Mouse (Mus musculus) hindbrain, postnatal 0 days (tissue): Measurements from ENCODE around the gene Gm28230. TPM values are rescaled to one million over a fixed set of nuclear protein-coding genes. Genes with fewer than 3 reads are reported as not detected.
A peak's percentile ranks its signal among the peaks of the same experiment; 100 is the strongest.

ENCODE experiments used
- ATAC-seq: fragments of 200-750 bp; cut with Nextera tagmentation; 2 replicates; pipeline ENCODE4 v1.8.0; 2017; ENCODE audit warnings: mild to moderate bottlenecking, moderate TSS enrichment, moderate library complexity
- DNase-seq: peaks from one replicate; pipeline ENCODE4 v3.0.0-alpha.2; 2015; ENCODE audit warnings: low spot score
- H3K27ac ChIP-seq: fragments of 300-500 bp; sonication (generic); 2 replicates; pipeline ENCODE4 v1.5.1; 2014; ENCODE audit warnings: mild to moderate bottlenecking
- H3K27me3 ChIP-seq: fragments of 300-500 bp; sonication (generic); 2 replicates; pipeline ENCODE4 v1.6.1; 2014; ENCODE audit warnings: low read length, mixed read lengths; ENCODE audit not compliant: insufficient read depth
- H3K36me3 ChIP-seq: fragments of 300-500 bp; sonication (generic); 2 replicates; pipeline ENCODE4 v1.6.1; 2014; ENCODE audit warnings: low read length, mixed read lengths; ENCODE audit not compliant: insufficient read depth
- H3K4me1 ChIP-seq: fragments of 300-500 bp; sonication (generic); 2 replicates; pipeline ENCODE4 v1.6.1; 2014; ENCODE audit warnings: antibody characterized with exemption, low read length, mixed read lengths; ENCODE audit not compliant: insufficient read depth
- H3K4me2 ChIP-seq: fragments of 300-500 bp; sonication (generic); 2 replicates; pipeline ENCODE4 v1.6.1; 2014; ENCODE audit warnings: low read depth, mild to moderate bottlenecking, low read length, moderate library complexity, mixed read lengths
- H3K4me3 ChIP-seq: fragments of 300-500 bp; sonication (generic); 2 replicates; pipeline ENCODE4 v1.5.1; 2014; ENCODE audit warnings: low read length
- H3K9ac ChIP-seq: fragments of 300-500 bp; sonication (generic); replicated peaks from 2 replicates; pipeline ENCODE4 v1.6.1; 2014; ENCODE audit warnings: mild to moderate bottlenecking, low read length, moderate library complexity, mixed read lengths
- H3K9me3 ChIP-seq: fragments of 300-500 bp; sonication (generic); 2 replicates; pipeline ENCODE4 v1.6.1; 2016; ENCODE audit warnings: low read length, mixed read lengths
- CTCF ChIP-seq: IDR thresholded peaks from 2 replicates; pipeline ENCODE4 v1.5.1; 2016; ENCODE audit warnings: antibody characterized with exemption, control low read depth, low read depth
- WGBS: fragments of 180-500 bp; shearing (Covaris S2); extraction: QIAGEN DNeasy Blood & Tissue Kit; methylation state at CpG from one replicate; pipeline ENCODE4 v1.1.7; 2014; 5-methylcytosine and 5-hydroxymethylcytosine counted together
- polyA plus RNA-seq: library from polyadenylated mRNA; unstranded; fragments of >200 nt; fragmentation: Nextera tagmentation; extraction: Ambion mirVana; gene quantifications from 2 replicates; pipeline ENCODE4 v1.2.1, GENCODE M21; 2015
- total RNA-seq: library from RNA; depleted of rRNA; stranded (reverse); fragments of >200 nt; gene quantifications from 2 replicates; pipeline ENCODE4 v1.2.3, GENCODE M21; 2014

Gm28230 gene
- total and polyA plus RNA-seq, 2 experiments from 2014 or later, result 0.70 to 3.5 TPM

DNA sequence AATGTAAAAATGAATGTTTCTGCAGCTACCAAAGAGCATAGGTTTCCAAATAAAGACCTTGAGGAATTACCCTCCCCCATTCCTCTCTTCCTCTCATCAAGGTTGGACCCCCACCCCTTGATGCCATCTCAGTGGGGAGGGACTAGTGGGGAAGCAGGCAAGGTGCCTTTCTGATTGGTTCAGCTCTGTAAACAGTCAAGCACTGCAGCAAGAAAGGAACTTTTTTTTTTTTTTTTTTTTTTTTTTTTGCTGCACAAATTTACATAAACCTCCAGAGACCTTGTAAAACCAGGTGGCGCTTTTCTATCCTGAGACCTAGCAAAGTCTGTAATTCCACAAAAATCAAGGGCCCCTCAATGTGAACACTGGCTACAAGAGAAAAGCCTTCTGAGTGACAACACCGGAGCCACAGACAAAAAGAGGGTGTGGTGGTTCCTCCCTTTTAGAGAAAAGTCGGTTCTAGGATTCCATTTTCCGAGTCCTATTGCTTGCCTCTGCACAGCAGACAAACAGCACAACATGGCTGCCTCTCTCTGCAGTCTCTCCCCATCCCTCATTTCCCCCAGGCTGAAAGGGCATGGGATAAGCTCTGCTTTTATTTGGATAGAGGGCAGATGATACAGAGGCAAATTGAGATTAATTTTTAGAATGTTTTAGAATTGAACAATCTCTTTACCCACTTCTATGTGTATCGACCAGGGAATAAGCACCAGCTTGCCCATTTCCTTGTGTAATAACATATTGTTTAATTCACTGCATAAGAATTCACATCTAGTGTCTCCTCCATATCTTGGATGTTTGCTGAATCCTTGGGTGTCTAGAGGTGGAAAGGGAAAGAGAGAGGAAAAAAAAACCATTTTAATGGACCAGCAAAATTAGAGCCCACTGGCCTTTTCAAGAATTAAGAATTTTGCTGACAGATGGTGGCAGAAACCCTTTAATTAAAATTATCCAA, 16.8 kb upstream of the Gm28230 start:
- Histone ChIP-seq H3K27ac (no peak overlapping the region), H3K9me3 (no peaks in the 10 kb centered on the region), H3K36me3 (no peaks in the 10 kb centered on the region), H3K9ac (no peak overlapping the region), H3K4me3 (no peak overlapping the region), H3K27me3 (peaks cover 89% of the 10 kb centered on the region), H3K4me2 (no peak overlapping the region), H3K4me1 (no peaks in the 10 kb centered on the region)
- TF ChIP-seq CTCF, result no peak
- 5% methylated on average over 5 of the region's 5 CpGs for WGBS
- ATAC-seq (no peak), DNase-seq (no peak)

DNA sequence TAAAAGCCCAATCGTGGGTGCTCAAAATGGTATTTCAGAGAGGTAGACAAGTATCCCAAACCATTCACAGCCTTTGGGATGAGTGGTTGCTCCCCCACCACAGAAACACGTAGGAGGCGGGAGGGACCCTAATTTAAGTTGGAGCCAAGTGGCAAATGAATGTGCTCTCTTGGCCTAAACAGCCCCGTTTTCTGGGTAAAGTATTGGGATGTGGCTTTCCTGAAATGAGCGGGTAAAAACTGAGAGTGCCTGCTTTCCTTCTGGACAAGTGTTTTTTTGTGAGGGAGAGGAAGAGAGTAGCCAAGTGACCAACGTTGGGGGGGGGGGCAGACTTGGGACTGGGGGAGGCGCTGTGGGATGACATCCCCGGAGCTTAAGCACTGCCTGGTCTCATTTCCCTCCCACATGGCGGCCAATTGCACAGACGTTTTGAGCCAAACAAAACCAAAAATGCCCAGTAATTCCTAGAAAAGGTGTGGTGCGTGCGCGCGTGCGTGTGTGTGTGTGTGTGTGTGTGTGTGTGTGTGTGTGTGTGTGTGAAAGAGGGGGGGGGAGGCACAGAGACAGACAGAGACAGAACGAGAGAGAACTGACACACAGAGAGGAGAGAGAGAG, 15.5 kb upstream of the Gm28230 start:
- WGBS, result 1% methylated on average over 16 of the region's 16 CpGs
- no peak overlapping the region for H3K27ac ChIP-seq
- no peak overlapping the region for H3K9ac ChIP-seq
- no peaks in the 10 kb centered on the region for H3K36me3 ChIP-seq
- H3K4me3 ChIP-seq, result no peak overlapping the region; the same call in 1 of the 2 replicates
- DNase-seq, result no peak
- no peaks in the 10 kb centered on the region for H3K4me1 ChIP-seq
- peaks cover 89% of the 10 kb centered on the region for H3K27me3 ChIP-seq
- ATAC-seq, result no peak
- H3K9me3 ChIP-seq, result no peaks in the 10 kb centered on the region
- H3K4me2 ChIP-seq, result no peak overlapping the region
- no peak for TF ChIP-seq CTCF

- Histone ChIP-seq H3K9ac (no peak within 1 kb of the TSS), H3K4me2 (peak within 1 kb of the TSS; percentile 34), H3K27me3 (peaks cover 88% of the 10 kb centered on the region), H3K4me3 (peak within 1 kb of the TSS; percentile 25), H3K27ac (peak within 1 kb of the TSS; percentile 20; the same call in 1 of the 2 replicates), H3K36me3 (no peaks in the 10 kb centered on the region), H3K9me3 (no peaks in the 10 kb centered on the region), H3K4me1 (no peaks in the 10 kb centered on the region)
- no peak for ATAC-seq
- TF ChIP-seq CTCF, result no peak
- DNase-seq, result no peak
- WGBS, result under 1% methylated on average over 65 of the region's 65 CpGs
Measured at GRCm38 (mm10) chr2:74711721-74712621, 14.6 kb upstream of the Gm28230 start, which contains the start of the genes Hoxd3 and Hoxd4. Hoxd3 (plus strand) TSS chr2:74711927. Hoxd4 (plus strand) TSS chr2:74711929.

- H3K4me2 ChIP-seq, result no peak overlapping the region
- no peaks in the 10 kb centered on the region for H3K4me1 ChIP-seq
- no peak overlapping the region for H3K4me3 ChIP-seq
- H3K27ac ChIP-seq, result no peak overlapping the region
- no peaks in the 10 kb centered on the region for H3K9me3 ChIP-seq
- peaks cover 85% of the 10 kb centered on the region for H3K27me3 ChIP-seq
- no peak for ATAC-seq
- H3K36me3 ChIP-seq, result no peaks in the 10 kb centered on the region
- 5% methylated on average over 19 of the region's 19 CpGs for WGBS
- no peak for DNase-seq
- no peak for TF ChIP-seq CTCF
- no peak overlapping the region for H3K9ac ChIP-seq
Measured at GRCm38 (mm10) chr2:74713239-74714150, 13.0 kb upstream of the Gm28230 start.

- TF ChIP-seq CTCF, result no peak
- Histone ChIP-seq H3K4me1 (no peaks in the 10 kb centered on the region), H3K9me3 (no peaks in the 10 kb centered on the region), H3K4me3 (no peak overlapping the region), H3K4me2 (no peak overlapping the region), H3K36me3 (no peaks in the 10 kb centered on the region), H3K27ac (no peak overlapping the region), H3K9ac (no peak overlapping the region), H3K27me3 (peaks cover 83% of the 10 kb centered on the region)
- DNase-seq, result no peak
- no peak for ATAC-seq
- 9% methylated on average over 18 of the region's 18 CpGs for WGBS
Measured at GRCm38 (mm10) chr2:74714156-74714789, 12.3 kb upstream of the Gm28230 start.
